In genomic region chr11:69061255-69061912, GRCm38 (mm10) we compare ENCODE assay signal across 7 mouse cellular contexts. TPM values are rescaled to one million over a fixed set of nuclear protein-coding genes. Genes with fewer than 3 reads are reported as not detected.
DNase-seq lines count a peak whose midpoint lies in the region; ATAC-seq lines count a peak whose summit lies in the region.

No protein-coding gene starts in this region.

- peak overlapping the region; percentile 90 for H3K9ac ChIP-seq in lung, embryonic 15.5 days
- H3K9ac ChIP-seq in embryonic facial prominence, embryonic 13.5 days, result peak overlapping the region; percentile 87
- H3K9ac ChIP-seq in intestine, embryonic 14.5 days (ENCODE audit: low read length), result peak overlapping the region; percentile 84

- H3K27me3 ChIP-seq in lung, embryonic 15.5 days, result no peaks in the 10 kb centered on the region
- H3K27me3 ChIP-seq in embryonic facial prominence, embryonic 13.5 days, result no peaks in the 10 kb centered on the region
- H3K27me3 ChIP-seq in intestine, embryonic 14.5 days (replicated peaks; ENCODE audit: control insufficient read depth, insufficient read depth, low read length), result no peaks in the 10 kb centered on the region

- H3K4me2 ChIP-seq in lung, embryonic 15.5 days, result peak overlapping the region; percentile 95
- H3K4me2 ChIP-seq in embryonic facial prominence, embryonic 13.5 days, result peak overlapping the region; percentile 84
- H3K4me2 ChIP-seq in intestine, embryonic 14.5 days (ENCODE audit: low read length), result peak overlapping the region; percentile 80

- peaks cover 44% of the 10 kb centered on the region for H3K4me1 ChIP-seq in lung, embryonic 15.5 days
- peaks cover 40% of the 10 kb centered on the region for H3K4me1 ChIP-seq in embryonic facial prominence, embryonic 13.5 days
- H3K4me1 ChIP-seq in intestine, embryonic 14.5 days (replicated peaks; ENCODE audit: control insufficient read depth, insufficient read depth, low read length), result peaks cover 21% of the 10 kb centered on the region

- 13% methylated on average over 17 of the region's 17 CpGs for WGBS in lung, embryonic 15.5 days
- 9% methylated on average over 17 of the region's 17 CpGs for WGBS in embryonic facial prominence, embryonic 13.5 days
- WGBS in intestine, embryonic 14.5 days, result 13% methylated on average over 17 of the region's 17 CpGs

- DNase-seq in lung, postnatal 10 days, result no peak
- DNase-seq in intestine, embryonic 14.5 days (ENCODE audit: low spot score), result no peak
- DNase-seq in neural tube, embryonic 10.5 days (ENCODE audit: extremely low spot score, low spot score), result peak; percentile 44
- DNase-seq in T-cell, adult 2 months (ENCODE audit: low spot score), result no peak
- no peak for DNase-seq in testis, postnatal 10 days (ENCODE audit: low spot score)

- no peaks in the 10 kb centered on the region for H3K36me3 ChIP-seq in lung, embryonic 15.5 days
- no peaks in the 10 kb centered on the region for H3K36me3 ChIP-seq in embryonic facial prominence, embryonic 13.5 days
- no peaks in the 10 kb centered on the region for H3K36me3 ChIP-seq in intestine, embryonic 14.5 days (ENCODE audit: control insufficient read depth, insufficient read depth, low read length)

- no peaks in the 10 kb centered on the region for H3K9me3 ChIP-seq in lung, embryonic 15.5 days
- no peaks in the 10 kb centered on the region for H3K9me3 ChIP-seq in embryonic facial prominence, embryonic 13.5 days
- no peaks in the 10 kb centered on the region for H3K9me3 ChIP-seq in intestine, embryonic 14.5 days (ENCODE audit: control insufficient read depth, low read length)

- ATAC-seq in lung, embryonic 15.5 days (ENCODE audit: borderline replicate concordance, extremely low read depth, low FRiP score, low TSS enrichment), result no peak
- ATAC-seq in embryonic facial prominence, embryonic 13.5 days (ENCODE audit: insufficient number of reproducible peaks, insufficient read depth, low FRiP score, low TSS enrichment, low read depth), result no peak
- ATAC-seq in intestine, embryonic 14.5 days (replicated peaks; ENCODE audit: low FRiP score, low TSS enrichment, low read depth), result no peak

- no peak overlapping the region for H3K27ac ChIP-seq in lung, embryonic 15.5 days
- no peak overlapping the region for H3K27ac ChIP-seq in embryonic facial prominence, embryonic 13.5 days
- no peak overlapping the region for H3K27ac ChIP-seq in intestine, embryonic 14.5 days (ENCODE audit: low read depth)

- peak overlapping the region; percentile 79 for H3K4me3 ChIP-seq in lung, embryonic 15.5 days
- peak overlapping the region; percentile 81 for H3K4me3 ChIP-seq in embryonic facial prominence, embryonic 13.5 days
- H3K4me3 ChIP-seq in intestine, embryonic 14.5 days (ENCODE audit: low read depth, low read length), result peak overlapping the region; percentile 78

RNA-seq across cellular contexts. Expression of gene Borcs6, which starts 1.9 kb away (rescaled TPM):
- 9.1 and 10.3 TPM in 2 replicates for polyA plus RNA-seq in lung, embryonic 15.5 days (2015; fragmentation: Nextera tagmentation; extraction: Ambion mirVana)
- polyA plus RNA-seq in embryonic facial prominence, embryonic 13.5 days (2015; fragmentation: Nextera tagmentation; extraction: Ambion mirVana), result 8.9 and 10.3 TPM in 2 replicates
- 8.8 TPM in 2 replicates for polyA plus RNA-seq in intestine, embryonic 14.5 days (2014; fragmentation: Nextera tagmentation; extraction: Ambion mirVana)

RNA-seq across cellular contexts. Expression of gene Tmem107, which starts 9.2 kb away (rescaled TPM):
- polyA plus RNA-seq in lung, embryonic 15.5 days (2015; fragmentation: Nextera tagmentation; extraction: Ambion mirVana), result 69.3 and 71.1 TPM in 2 replicates
- 47.2 and 48.2 TPM in 2 replicates for polyA plus RNA-seq in embryonic facial prominence, embryonic 13.5 days (2015; fragmentation: Nextera tagmentation; extraction: Ambion mirVana)
- polyA plus RNA-seq in intestine, embryonic 14.5 days (2014; fragmentation: Nextera tagmentation; extraction: Ambion mirVana), result 50.1 and 58.9 TPM in 2 replicates

RNA-seq across cellular contexts. Expression of gene Aurkb, which starts 15.9 kb away (rescaled TPM):
- polyA plus RNA-seq in lung, embryonic 15.5 days (2015; fragmentation: Nextera tagmentation; extraction: Ambion mirVana), result 207 and 211 TPM in 2 replicates
- 152 and 153 TPM in 2 replicates for polyA plus RNA-seq in embryonic facial prominence, embryonic 13.5 days (2015; fragmentation: Nextera tagmentation; extraction: Ambion mirVana)
- 150 and 170 TPM in 2 replicates for polyA plus RNA-seq in intestine, embryonic 14.5 days (2014; fragmentation: Nextera tagmentation; extraction: Ambion mirVana)

RNA-seq across cellular contexts. Expression of gene Vamp2, which starts 26.9 kb away (rescaled TPM):
- polyA plus RNA-seq in lung, embryonic 15.5 days (2015; fragmentation: Nextera tagmentation; extraction: Ambion mirVana), result 61.6 and 66.6 TPM in 2 replicates
- polyA plus RNA-seq in embryonic facial prominence, embryonic 13.5 days (2015; fragmentation: Nextera tagmentation; extraction: Ambion mirVana), result 91.5 and 101 TPM in 2 replicates
- 76.7 TPM in 2 replicates for polyA plus RNA-seq in intestine, embryonic 14.5 days (2014; fragmentation: Nextera tagmentation; extraction: Ambion mirVana)

RNA-seq across cellular contexts. Expression of gene Per1, which starts 33.6 kb away (rescaled TPM):
- polyA plus RNA-seq in lung, embryonic 15.5 days (2015; fragmentation: Nextera tagmentation; extraction: Ambion mirVana), result 21.7 and 24.0 TPM in 2 replicates
- polyA plus RNA-seq in embryonic facial prominence, embryonic 13.5 days (2015; fragmentation: Nextera tagmentation; extraction: Ambion mirVana), result 11.1 and 11.5 TPM in 2 replicates
- 10.5 and 13.4 TPM in 2 replicates for polyA plus RNA-seq in intestine, embryonic 14.5 days (2014; fragmentation: Nextera tagmentation; extraction: Ambion mirVana)
